Mouse (Mus musculus): ENCODE data around the gene Plekhb1.

The Plekhb1 gene

DNA sequence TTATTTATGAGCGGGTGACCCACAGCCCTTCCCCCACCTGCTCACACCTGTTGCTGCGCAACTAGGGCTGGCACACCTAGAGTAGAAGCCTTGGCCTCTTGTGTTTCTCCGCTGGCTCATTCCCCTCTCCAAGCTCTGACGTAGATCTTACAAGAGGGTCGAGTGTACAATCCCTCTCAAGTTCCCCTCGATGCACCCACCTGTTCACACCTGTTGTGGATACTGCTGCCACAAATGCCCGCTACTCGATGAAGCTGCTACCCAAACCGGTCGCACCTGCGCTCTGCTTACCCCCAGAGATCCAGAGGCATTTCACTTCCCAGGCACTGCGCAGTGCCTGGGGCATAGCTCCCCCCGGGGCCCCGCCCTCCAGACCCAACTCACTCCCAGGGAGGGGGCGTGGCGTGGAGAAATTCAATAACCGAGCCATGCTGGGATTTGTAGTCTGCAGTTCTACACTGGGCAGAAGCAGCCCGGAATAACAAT is 4.1 kb downstream of the Plekhb1 start:
- no peak for DNase-seq (ENCODE audit: low spot score)

DNA sequence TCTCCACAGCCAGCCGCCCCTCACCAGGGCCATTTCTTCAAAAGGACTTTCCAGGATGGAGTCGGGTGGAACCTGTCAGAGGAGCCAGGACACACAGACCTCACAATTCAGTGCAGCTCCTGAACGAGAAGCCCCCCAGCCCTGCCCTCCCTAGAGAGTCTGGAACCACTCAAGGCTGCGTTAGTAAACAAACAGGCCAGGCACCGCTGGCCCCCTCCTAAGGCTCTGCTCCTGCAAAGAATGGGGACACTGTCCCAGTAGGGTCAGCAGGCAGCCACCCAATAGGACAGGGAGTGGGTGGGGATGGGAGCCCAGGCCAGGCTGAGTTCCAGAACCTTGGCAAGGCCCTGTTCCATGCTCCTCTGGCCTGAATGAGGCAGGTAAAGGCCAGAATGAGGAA is 5.5 kb downstream of the Plekhb1 start:
- no peak for DNase-seq (ENCODE audit: low spot score)

DNA sequence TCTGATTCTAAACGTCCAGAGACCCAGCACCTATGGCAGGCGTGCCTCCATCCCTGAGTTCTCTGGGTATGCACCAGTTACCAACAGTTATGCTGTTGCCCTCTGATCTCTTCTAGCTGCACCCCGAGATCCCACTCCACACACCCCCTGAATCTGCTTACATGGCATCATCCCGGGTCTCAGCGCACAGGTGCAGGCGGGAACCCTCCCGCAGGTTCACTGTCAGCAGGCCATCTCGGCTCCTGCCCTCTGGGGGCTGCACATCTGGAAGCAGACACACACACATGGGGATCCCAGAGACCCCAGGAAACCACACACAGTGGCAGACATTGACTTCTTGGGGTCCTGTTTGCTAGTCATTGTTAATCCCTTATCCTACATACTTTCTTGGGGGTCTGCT is 7.8 kb downstream of the Plekhb1 start:
- DNase-seq (ENCODE audit: low spot score), result no peak

DNA sequence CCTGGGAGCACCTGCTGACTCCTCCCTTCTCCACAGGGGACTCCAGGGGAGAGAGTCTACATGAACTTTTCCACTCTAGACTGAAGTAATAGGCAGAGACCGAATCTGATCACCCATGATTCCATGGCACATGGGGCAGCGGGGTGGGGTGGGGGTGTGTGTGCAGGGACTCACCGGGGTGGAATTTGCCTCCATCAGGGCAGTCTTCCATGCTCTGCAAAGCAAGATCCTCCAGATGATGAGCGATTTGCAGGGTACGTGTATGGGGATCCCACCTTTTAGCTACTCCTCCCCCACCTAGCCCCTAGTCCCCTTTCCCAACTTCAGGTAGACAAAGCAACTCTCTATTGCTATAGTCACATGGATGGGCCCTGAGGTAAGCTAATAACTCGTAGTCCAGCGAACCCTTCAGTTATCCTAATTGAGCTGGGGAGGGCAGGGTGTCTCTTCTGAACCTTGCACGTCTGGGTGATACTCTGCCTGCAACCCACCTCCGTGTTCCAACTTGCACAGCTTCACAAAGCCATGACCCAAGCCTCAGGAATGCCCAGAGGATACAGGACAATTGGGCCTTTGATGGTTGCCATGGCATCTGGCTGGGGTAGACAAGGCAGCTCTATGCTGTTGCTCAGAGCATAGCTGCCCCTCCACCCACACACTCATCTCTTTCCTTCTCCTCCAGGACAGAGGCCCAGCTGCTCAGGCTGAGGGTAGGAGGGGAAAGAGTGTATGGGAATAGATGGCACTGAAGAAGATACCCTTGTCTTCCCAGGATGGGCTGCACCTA is 8.5 kb downstream of the Plekhb1 start:
- DNase-seq (ENCODE audit: low spot score), result peak; percentile 37

DNA sequence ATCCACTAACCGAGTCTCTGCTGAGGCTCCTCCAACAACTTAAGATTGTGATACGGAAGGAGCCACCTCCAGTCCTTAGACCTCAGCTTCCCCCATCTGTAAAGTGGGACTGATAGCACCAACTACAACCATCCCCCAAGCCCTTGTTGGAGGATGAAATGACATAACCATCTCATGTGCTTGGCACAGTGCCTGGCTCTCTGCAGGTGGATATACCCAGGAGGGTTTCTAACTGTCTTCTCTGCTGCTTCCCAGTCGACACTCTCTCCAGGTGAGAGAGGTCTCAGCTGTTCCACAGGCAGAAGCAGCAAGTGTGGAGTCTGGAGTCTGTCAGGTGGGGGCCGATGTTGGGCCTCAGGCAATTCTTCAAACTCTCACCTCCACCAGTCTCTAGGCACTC is 11.2 kb downstream of the Plekhb1 start:
- DNase-seq (ENCODE audit: low spot score), result no peak

DNA sequence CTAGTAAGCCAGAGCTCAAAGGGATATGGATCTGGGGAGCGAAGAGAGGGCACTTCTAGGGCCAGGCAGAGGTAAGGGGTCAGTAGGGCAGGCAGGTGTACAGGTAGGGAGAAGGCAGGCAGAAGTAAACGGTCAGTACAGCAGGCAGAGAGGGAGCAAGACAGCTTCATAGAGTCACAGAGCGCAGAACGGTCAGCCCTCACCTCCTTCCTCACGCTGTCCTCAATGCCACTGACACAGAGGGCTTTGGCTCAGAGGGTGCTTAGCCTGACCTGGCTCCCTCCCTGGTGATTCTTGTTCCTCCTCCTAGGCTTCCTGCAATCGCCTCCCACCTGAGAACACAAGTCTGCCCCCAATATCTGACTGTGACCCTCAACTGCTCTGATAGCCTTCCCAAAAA is 11.8 kb downstream of the Plekhb1 start:
- DNase-seq (ENCODE audit: low spot score), result no peak

DNA sequence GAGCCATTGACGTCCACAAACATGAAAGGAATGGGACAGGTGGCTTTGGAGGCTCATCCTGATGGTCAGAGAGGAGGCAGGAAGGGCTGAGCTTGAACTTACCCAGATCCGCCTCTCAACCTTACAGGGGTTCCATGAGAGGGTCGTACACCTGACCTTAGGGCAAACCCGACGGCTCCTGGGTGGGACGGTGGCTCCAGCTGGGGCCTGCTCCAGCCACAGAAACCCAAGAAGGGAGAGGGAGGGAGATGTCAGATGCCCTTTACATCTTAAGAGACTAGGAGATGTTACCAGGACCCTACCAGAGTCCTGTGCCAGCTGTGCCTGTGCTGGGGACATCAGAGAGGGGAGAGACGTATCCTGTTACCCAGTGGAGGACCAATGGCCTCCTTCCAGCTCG is 12.4 kb downstream of the Plekhb1 start:
- no peak for DNase-seq (ENCODE audit: low spot score)

DNA sequence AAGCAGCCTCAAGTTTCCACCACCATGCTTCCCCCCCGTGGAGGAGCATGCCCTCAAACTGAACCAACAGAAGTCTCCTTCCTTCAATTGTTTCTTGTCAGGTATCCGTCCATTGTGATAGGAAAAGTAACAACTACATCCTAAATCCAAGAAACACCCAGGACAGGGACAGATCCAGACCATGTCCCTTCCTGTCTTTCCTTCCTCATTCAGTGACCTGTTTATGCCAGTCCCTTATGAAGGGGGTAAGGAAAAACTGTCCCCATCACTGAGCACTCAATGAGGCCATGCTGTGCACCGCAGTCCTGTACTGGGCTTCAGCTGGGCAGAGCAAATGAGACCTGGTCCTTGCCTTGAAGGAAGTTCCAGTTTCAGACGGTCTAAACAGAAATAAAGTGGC is 13.1 kb downstream of the Plekhb1 start:
- DNase-seq (ENCODE audit: low spot score), result no peak

DNA sequence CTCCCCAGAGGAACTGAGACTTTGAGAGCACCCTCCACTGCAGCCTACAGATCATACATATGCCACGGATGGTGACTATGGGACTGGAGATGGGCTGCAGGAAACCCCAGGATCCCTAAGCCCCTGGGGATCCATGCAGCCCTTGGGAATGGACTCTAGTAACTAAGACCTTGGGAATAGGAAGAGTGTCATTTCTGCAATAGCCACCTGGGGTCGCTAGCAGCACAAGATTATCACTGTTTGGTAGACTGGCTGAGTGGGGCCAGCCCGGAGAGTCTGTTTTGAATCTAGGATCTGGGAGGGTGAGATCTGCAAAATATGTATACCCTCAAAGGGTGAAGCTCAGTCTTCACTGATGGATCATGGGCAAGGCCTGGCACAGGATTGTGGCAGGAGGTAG is 17.1 kb downstream of the Plekhb1 start:
- DNase-seq (ENCODE audit: low spot score), result peak; percentile 81

DNA sequence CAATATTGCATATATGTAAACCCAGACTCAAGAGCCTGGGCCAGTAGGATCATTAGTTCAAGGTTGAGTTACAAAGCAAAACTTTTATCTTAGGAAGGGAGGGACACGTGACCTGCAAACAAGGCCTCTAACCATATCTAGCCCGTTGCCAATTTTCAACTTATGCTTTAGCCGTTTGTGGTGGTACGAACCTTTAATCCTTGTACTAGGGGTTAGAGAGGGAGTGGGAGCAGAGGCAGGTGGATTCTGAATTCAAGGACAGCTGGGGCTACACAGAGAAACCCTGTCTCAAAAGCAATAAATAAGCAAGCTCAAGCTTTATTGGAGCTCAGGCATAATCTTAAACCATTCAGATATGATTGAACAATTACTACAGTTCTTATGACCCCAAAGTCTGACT is 19.8 kb downstream of the Plekhb1 start:
- no peak for DNase-seq (ENCODE audit: low spot score)

DNA sequence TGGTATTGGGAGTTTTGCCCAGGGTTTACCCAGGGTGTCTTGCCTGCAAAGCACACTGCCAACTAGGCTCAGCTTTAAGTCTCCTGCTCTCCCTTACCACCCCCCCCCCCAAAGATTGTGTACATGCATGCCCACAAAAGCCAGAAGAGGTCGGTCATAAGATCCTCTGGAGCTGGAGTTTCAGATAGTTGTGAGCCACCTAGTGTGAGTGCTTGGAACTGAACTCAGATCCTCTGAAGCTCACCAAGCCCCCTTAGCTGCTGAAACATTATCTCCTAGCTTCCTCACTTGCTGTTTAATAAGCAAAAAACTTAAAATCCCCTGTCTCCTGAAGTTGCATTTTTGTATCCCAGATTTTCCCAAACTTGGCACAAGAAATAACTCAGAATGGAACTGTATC is 24.6 kb downstream of the Plekhb1 start:
- DNase-seq (ENCODE audit: low spot score), result no peak

DNA sequence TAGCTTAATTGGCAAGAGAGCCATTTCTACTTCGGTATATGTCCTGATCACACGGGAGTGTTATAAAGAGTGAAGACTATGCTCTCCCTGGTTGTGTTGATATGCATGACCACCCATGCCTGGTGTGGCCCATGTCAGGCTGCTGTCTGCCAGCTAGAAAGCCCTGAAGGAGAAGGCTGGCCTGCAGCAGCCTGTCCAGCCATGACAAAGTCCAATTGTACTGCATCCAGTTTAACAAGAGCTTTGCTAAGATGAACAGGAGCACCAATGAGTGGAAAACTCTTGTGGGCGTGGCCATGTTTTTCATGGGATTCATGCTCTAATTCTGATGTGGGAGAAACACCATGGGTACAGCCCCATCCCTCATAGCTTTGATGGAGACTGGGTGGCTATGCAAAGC is 37.7 kb downstream of the Plekhb1 start:
- DNase-seq (ENCODE audit: low spot score), result no peak

DNA sequence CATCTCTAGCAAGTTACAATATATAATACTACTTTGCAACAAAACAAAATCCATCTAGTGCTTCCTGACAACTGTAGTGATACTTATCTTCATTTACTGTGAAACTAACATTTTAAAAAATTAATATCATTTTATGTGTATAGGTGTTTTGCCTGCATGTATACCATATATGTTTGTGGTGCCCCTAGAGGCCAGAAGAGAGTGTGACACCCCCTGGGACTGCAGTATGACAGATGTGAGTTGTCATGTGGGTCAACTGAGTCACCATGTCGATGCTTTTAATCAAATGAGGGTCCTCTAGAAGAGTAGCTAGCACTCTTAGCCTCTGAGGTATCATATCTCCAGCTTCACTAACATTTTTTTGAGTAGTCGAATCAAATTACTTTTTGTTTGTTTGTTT is 39.9 kb downstream of the Plekhb1 start:
- no peak for DNase-seq (ENCODE audit: low spot score)

DNA sequence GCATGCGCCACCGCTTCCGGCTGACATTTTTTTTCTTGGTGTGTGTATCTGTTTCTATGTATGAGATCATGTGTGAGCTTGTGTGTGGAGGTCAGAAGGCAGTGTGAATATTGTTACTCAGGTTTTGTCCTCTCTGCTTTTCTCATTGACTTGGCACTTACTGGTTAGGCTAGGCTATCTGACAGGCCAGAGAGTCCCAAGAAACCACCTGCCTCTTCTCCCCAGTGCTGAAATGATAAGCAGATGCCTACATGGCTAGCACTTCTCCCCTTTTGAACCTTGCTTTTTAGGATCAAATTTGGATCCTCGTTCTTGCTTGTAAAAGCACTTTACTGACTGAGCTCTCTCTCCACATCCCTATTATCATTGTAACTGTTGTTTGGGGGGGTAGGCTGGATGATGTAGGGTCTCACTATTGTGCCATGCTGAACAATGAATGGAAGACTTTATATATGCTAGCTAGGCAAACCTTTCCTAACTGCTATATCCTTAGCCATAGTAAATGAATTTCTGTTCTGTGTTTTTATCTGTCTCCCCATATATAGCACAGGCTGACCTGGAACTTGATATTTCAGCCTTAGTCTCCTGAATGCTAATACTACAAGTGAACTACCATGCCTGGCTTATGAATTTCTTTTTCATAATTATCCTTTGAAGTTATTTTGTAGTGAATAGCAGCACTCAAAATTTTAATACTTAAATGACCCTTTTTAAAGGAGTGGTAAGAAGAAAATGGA is 45.9 kb downstream of the Plekhb1 start:
- no peak for DNase-seq (ENCODE audit: low spot score)

DNA sequence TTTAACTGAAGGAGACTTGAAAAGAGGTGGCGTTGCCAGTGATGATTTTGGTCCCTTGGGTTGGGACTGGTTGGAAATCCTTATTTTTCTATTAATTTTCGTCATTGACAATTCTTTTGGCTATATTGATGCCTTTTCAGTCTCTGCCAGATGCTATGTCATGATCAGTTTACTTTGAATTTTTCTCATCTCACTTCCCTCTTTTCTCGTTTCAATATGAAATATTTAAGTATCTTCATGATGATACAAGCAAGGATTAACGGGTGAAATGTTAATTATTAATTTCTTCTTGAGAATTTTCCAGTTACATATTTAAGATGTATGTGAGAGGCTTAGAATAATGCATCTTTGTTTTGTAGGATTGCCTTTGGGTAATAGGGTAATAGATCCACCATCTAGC is 53.3 kb downstream of the Plekhb1 start:
- DNase-seq (ENCODE audit: low spot score), result no peak

DNA sequence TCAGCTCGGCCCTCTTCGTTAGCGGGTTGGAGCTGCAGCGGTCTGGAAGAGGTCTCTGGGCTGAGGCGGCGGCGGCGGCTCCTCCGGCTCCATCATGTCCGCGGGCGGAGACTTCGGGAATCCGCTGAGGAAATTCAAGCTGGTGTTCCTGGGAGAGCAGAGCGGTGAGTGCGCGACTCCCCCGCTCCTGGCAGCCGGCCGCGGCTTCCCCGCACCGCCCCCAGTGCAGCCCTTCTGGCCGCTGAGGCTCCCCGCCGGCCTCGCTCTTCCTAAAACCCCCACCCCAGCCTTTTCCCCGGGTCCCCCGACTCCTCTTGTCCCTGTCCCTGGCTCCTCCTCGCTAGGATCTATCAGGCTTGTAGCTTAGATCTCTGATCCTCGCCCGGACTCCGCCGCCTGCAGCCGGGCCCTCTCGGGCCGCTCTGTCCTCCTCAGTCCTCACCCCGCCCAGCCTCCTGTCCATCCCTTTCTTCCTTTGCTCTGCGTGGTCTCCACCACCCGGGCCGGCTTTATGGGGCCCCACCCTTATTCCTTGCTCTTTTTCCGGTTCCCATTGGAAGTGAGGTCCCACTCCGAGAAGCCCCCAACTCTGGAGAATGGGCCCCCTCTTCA is 54.0 kb downstream of the Plekhb1 start, which contains the start of gene Mrpl48:
Gene Mrpl48, minus strand, starts transcription at position 172 of the 612 bp plus-strand sequence.
- DNase-seq (ENCODE audit: low spot score), result no peak

DNA sequence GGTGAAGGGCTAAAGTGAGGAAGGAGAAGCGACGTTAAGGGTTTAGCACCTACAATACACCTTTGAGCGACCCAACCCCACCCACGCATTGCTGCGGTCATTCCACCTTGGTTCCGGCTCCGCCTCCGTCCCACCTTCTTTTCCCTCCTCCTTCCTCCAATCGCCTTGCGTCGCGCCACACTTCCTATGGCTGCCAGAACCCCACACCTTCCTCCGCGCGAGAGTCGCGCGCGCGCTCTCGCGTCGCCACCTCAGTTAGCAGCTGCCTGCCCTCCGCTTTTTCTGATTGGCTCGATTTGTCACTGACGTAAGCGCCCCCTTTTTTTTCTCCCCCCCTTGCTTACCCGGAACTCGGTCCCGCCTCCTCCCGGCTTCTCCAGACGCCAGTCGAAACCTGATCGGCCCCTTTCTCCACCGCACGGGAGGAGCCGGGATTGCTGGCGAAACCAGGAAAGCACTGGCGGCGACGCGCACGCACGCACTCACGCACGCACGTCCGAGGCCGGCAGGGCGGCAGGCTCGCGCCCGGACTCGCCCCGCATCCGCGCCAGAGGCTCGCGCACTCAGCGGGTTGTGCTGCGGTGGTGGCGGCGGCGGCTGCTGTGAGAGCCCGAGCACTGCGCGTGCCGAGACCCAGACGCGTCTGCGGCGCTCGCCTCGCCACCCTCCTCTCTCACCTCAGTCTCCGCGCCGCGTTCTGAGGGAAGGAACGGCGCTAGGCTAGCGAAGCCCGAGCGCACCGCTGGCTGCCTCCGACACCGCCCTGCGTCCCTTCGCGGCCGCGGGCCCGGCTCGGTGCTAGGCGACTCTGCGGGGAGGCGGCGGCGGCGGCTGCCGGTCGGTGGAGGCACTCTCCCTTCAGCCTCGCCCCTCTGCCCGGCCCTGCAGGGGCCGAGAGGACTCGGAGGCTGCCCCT is 54.7 kb downstream of the Plekhb1 start, which contains the start of gene Rab6a:
Gene Rab6a, plus strand, starts transcription at position 197 of the 916 bp plus-strand sequence.
- peak; percentile 90 for DNase-seq (ENCODE audit: low spot score)

DNA sequence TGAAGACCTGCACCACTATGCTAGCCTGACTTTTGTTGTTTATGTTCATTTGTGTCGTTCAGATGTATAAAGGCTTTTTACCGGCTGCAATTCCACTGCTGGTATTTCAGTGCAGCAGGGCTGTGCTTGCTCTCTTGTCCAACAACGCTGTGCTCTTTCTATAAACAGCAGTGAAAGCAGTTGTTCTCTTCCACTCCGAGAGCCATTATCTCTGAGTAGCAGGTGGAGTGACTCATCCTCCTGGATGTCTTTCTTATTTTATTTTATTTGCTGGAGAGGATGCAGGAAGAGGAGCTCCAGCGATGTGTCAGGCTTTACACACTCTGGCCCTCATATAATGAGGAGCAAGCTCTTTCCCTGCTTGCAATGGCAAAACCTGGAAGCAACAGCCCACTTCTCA is 62.0 kb downstream of the Plekhb1 start:
- peak; percentile 27 for DNase-seq (ENCODE audit: low spot score)

DNA sequence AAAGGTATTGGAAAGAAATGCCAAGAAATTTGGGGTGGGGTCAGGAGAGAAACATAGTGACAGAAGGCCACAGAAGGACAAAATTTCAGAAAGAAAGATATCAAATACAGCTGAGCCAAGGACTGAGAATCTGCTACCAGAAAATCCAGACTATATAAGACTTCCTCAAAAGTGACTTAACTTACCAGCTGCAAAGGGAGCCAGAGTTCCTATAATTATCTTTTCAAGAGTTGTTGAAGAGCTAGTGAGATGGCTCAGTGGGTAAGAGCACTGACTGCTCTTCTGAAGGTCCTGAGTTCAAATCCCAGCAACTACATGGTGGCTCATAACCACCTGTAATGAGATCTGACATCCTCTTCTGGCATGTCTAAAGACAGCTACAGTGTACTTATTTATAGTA is 68.9 kb downstream of the Plekhb1 start:
- DNase-seq (ENCODE audit: low spot score), result no peak

Data from layer of hippocampus, adult 9-10 months (tissue).